Mouse (Mus musculus) ovary, adult 18-20 months (tissue): ENCODE data around the gene Hecw2.

Experiments used
- DNase-seq: peaks from one replicate; pipeline ENCODE4 v3.0.0; 2022; ENCODE audit warnings: low spot score, mixed read lengths

The Hecw2 gene

DNA sequence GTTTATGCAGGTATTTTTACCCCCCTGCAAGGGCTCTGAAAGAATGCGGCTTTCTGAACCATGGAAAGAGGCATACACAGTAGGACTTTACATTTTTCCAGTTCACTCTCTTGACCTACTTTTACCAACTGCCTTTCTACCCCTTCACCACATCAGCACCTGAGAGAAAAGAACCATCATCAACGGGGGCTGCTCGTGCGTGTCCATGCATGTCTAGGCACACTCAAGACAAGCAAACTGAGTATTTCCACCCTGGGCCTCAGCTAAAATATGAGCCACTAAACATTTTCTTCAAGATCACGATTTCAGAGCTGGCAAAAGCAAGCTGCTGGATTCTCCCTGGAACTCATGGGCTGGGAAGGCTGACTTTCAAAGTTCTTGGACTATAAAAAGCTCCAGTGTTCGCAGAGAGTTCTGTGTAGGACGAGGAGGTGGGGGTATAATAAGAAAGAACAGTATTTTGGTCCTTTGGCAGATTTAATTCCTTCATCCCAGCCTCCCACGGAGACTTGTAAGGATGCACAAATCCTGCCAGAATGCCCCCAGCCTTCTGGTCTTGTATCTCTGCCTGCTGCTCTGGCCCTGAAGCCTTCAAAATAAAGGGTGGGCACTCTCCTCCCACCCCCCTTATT lies 76.5 kb downstream of the Hecw2 start:
- DNase-seq, result no peak

DNA sequence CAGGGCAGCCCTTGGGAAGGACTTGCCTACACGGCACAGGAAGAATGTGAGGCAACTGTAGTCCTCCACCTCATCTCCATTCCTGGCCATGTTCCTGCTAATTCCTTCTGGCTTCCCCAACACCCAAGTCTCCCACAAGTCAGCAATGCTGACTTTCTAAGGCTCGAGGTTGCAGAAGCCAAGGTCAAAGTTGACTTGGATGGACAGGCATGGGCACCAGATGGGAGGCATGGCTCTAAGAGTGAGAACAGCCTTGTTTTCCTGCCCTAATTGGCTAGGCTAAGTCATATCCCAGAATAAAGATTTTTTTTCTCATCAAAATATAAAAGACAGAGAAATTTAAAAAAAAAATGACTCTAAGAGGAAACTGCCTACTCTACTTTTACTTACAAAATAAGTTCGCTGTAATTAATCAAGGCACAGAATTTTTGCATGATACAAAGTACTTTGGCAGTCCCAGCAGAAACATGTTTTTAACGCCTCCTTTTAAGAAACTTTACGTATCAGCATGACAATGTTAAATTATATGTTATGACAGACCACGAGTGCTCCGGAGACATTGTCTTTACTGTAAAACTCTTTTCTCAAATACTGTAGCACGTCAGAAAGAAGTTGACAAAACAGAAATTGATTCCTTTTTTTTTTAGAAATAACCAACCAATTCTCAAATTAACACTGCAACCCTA lies 83.9 kb downstream of the Hecw2 start:
- DNase-seq, result no peak

DNA sequence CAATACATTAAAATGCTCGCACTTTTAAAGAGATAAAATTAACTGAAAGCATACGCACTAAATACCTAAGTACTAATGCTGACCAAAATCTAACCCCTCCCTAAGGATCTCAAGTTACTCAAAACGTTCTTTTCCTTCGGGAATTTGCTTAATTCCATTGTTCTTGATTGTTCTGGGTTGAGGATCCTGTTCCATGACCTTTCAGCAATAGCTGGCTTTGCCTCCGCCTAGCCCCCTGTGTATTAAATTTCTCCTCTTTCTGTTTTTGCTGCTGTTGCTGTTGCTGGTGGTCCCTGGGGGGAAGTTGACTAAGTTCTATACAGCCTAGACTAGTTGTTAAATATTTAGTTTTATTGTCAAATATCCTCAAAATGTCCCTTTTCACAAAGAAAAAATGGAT lies 85.7 kb downstream of the Hecw2 start:
- no peak for DNase-seq

DNA sequence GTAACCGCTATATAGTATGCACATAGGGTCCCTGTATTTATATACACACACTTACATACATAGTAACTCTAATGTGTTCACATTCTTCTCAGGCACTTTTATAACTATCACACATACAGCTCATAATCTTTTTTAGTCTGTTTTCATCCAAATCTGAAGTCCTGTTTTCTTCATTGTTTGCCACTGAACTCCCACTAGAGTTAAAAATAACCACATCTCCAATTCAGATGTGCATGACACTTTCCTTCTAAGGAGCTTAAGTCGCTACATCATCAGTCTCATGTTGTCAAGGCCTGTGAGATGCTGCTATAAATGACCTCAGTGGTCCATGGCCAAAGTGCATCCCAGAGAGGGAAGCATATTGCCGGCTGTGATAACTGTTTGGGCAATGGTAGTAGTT lies 88.2 kb downstream of the Hecw2 start:
- no peak for DNase-seq

DNA sequence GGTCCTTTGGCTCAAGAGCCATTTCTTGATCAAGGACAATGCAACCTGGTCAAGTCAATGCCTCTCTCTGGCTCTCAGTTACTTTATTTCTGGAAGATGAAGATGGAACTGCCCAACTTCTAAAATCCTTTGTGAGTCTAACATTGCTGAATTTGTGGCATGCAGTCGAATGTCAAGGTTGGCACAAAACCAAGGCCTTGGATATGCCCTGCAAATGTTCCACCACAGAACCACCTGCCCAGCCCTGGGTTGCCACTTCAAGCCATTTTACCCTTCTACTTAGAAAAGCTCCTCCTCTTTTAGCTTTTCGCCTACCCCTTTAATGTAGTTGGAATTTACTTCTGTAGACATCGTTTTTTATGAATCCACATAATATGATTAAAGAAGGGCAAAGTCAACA lies 115.3 kb downstream of the Hecw2 start:
- DNase-seq, result no peak

DNA sequence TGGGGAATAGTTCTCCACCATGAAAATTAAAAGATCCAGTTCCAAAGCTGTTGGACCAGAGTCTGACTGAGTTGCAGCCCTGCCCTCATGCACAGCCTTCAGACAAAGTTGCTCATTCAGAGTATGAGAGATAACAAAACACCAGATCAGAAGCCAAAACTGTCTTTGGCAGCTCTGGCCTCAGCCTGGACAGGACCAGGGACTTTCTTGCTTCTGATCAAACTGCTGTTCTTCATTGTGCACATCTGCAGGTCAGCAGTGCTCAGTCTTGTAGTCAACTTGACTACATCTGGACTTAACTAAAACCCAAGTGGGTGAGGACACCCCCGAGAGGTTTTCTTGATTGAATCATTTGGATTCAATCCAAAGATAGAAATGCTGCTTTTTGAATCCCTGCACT lies 120.5 kb downstream of the Hecw2 start:
- DNase-seq, result no peak

DNA sequence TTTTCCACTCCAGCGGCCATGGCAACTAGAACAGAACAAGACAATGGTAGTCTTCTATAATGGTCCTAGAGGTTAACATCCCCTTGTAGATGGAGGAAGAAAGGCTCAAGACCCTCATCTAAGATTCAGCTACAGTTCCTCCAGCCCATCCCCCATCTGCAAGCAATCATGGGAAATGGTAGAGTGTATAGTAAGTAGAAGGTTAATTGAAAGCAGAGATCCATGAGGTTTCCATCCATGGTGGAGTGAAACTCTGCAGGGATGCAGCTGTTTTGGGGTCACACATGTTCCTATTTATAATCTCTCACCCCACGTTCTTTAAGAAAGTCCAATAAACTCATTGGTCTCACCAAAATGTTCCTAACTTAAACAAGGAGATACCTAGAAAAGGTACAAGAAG lies 124.8 kb downstream of the Hecw2 start:
- DNase-seq, result no peak

DNA sequence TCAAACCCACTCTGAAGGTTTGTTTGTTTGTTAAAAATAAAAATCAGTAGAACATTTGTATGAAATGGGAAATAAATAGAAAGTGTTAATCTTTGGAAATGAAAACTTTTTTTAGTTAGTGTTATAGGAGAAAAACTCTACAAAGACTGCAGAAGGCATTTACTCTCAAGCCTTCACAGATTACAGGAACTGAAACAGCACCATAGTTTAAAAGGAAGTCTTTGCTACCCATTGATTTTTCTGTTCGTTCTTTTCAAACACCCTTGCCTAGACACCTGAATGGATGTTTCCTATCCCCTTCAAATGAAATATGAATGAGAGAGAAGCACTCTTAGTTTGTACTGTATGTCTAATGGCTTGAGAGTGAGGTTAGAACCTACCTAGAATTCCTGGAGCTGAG lies 126.7 kb downstream of the Hecw2 start:
- DNase-seq, result no peak

DNA sequence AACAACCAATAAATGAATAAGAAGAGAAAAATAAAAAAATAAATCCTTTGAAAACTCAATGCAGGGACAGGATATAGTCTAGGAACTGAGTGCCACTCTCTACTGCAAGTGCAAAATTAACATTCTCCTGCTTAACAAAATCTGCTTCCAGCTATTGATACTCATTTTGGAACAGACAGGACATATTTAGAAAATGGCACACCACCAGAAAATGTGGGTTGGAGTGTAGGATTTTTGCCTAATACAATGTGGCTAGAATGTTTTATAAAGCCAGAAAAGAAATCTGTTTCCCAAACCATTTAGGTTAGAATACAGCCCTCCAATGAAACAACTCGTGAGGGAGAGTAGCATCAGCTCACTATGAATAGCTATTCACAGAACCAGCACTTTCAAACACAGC lies 129.5 kb downstream of the Hecw2 start:
- DNase-seq, result no peak

DNA sequence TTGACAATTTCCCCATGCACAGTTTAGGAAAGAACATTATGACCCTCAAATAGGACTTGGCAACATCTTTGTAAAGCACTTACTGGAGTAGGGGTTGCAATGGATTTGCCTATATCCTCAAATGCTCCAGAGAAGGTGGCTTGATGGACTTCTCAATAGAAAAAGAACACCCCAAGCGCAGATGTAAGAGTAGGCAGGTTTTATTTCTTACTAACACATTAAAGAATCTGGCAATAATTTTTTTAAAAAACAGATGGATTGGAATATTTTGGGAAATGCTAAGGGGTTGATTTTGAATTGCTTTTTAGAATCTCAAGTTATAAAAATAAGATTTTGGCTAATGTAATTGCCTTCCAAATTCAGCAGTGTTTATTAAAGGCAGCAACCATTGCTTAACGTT lies 133.9 kb downstream of the Hecw2 start:
- no peak for DNase-seq

DNA sequence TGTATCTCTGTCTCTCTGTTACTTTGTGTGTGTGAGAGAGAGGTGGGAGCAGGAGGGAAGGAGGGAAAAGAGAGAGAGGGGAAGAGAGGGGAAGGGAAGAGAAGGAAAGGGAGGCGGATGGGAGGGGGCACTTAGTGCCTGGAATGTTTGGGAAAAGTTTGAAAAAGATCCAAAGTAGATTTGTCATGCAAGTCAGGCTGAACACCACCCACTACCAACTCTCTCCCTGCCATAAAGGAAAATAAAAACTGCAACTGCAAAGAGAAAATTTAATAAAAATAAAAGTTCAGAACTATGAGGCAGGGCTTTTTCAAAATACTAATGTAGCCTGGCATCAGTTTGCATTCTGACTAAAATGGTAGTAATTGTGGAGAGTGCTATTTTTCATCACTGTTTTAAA lies 135.2 kb downstream of the Hecw2 start:
- no peak for DNase-seq

DNA sequence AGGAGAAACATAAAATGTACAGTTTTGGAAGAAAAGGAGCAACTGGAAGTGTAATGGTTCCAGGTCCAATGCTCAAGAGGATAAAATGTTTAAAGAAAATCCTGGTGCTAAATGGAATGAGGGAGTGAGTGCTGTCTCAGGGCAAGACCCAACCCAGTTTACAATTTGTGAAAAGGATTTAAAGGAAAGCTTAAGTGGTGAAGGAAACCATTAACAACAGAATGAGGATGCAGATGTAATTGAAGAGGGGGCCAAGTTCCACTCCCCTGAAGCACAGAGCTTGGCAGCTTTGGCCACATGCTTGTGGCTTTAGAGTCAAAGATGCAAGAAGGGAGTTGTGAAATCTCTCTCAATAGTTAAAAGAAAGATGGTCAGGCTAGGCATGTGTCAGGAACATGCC lies 142.2 kb downstream of the Hecw2 start:
- no peak for DNase-seq

DNA sequence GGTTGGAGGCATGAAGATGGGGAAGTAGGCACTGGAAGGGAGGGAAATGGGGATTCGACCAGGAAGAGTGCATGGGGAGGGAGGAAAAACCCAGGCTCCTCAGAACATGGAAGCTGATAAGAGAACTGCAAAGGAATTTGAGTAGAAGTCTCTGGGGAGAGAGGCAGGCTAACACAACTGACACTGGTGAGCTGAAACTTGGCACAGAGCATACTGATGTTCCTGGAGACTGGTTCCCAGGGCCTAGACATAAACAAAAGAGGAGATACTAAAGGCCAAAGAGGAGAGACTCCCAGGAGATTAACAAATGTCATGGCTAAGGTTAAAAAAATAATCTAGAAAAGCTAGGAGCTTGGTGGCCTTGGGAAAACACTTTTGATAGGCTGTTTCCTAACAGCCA lies 148.0 kb downstream of the Hecw2 start:
- DNase-seq, result peak; percentile 58

DNA sequence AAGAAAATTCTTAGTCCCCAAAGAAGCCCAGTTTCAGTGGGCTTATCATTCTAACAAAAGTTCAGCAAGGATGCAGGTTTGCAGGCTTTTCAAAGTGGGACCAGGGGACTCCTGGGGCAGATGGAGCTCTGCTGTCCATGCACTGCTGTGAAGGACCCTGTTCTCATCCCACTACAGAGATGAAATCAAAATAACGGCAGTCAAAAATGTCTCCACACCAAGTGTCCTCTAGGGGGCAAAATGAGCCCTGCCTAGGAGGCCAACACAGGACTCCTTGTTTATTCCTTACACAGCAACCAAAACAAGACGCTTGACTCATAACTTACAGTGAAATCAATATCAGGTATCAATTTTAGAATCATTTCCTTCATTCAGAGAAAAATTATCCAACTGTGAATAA lies 155.9 kb downstream of the Hecw2 start:
- no peak for DNase-seq

DNA sequence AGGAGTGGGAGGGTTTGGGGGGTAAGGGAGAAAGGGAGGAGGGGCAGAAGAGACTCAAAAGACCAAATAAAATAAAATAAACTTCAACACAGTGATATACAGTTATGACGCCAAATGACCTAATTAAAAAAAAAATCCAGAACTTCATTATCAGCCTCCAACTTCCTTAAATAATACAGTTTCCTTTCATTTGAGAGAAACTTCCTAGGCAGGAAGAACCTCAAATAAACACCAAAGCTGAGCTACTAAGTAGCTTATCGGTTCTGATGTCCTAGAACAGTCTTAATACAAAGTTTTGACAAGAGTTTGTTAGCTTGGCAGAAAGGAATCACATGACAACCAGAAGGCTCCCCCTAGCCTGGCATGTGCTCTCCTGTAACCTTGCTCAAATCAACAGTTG lies 177.3 kb downstream of the Hecw2 start:
- DNase-seq, result no peak

DNA sequence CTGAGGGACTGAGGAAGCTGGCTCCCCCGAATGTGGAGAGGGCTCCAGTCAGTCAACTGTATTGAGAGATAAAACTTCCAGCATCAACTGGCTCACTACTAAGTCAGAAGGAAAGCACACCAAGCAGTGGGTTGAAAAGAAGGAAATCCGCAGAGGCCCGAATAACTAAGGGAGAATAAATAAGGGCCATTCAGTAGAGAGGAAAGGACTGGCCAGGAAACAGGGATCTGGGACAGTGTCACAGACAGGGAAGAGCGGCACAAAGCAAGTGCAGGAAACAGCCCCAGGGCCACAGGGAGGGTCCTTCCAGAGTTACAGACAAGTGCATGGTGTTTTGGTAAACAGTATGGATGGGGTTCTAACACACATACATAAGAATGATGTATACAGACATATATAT lies 179.2 kb downstream of the Hecw2 start:
- no peak for DNase-seq

DNA sequence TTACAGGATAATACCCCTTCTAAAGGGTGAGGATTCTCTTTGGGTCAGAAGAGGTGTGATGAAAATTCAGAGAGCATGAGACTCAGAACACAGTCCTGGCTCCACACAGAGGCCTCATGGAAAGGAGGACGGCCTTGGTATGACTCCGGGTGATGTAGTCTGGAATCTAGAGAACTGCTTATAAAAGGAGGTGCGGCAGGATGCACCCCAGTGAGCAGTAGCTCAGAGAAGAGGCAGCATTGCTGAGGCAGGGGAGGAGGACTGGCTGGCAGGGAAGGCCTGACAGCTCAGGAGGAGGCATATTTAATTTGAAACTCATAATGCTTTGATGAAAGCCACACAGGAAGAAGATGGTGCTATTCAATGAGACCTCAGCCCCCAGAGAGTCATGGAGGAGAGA lies 182.6 kb downstream of the Hecw2 start:
- DNase-seq, result no peak

DNA sequence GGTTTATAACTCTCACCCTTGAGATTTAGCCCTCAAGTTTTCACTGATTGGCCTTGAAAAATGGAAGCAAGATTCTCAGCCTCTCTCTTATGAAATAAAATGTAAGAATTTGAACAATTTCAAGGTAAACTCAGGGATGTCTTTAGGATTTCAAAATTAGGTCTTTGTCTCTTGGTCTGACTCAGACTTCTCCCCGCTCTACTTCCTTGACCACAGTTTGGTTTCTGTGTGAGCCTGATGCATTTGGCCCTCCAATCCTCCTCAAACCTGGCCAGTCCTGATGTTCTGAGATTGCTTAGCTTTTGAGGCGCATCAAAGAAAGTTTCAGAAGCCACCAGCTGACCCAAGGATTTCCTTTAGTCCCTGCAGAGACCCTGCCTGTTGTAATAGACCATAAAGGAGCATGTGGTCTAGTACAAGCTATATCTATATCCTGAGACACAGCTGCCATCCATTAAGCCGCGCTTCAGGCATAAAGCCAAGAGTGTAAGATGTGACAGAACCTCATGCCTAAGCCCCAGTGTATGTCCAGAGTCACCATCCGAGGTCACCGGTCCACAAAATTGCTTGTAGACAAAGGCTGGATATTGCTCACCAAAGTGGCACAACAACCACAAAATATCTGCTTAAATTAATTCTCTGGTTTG lies 185.4 kb downstream of the Hecw2 start:
- no peak for DNase-seq

DNA sequence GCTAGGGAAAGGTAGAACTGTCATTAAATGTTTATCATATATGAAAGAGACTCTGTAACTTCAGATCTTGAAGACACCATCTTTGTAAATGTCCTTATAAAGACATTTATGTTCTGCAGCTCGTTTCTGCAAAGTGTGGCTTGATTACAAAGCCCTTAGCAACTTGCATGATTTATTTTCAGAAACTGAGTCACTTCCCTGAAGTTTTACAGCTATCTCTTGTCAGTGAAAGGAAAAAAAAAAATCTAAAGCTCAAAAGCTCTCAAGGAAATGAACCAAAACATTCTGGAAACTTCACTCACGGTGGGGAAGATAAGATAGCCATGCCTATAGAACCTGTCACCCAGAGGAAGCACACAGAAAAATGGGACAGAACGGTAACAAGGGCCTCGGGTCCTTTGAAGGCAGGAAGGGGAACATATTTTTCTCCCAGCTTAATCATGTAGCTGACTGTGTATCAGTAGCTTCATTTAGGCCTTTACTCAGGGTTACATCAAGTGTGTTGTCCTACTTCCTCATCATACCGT lies 189.0 kb downstream of the Hecw2 start:
- no peak for DNase-seq

DNA sequence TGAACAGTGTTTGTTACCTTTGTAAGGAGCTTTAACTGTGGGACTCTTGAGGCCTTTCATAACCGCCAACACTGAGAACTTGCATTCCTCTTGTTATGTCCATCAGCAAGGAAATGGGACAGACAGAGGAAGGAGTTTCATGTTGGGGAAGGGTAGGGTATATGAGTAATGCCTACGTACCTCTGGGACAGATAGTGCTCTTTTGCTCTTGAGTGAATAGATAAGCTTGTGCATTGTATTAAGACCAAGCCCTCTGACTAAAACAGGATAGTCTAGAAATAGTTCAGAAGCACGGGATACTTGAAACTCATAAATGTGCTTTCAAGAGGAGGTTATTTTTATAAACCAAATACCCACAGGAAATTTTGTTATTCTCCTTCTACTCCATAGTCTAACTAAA lies 191.7 kb downstream of the Hecw2 start:
- DNase-seq, result no peak

DNA sequence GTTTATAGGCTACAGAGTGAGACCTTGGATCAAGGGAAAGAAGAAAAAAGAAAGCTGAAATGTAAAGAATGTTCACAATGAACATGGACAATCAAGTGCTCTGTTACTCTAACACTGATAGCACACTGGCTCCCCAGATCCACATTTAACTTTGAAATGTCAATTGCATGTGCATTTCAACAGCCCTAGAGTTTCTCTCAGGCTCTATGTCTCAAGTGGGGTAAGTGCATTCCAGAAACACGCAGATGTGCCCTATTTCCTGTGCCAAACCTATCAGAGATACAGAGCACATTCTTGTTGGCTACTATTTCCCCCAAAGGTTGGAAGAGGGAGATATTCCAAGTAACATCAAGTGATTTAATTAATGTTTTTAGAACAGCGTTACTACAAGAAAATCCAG lies 192.9 kb downstream of the Hecw2 start:
- DNase-seq, result no peak

DNA sequence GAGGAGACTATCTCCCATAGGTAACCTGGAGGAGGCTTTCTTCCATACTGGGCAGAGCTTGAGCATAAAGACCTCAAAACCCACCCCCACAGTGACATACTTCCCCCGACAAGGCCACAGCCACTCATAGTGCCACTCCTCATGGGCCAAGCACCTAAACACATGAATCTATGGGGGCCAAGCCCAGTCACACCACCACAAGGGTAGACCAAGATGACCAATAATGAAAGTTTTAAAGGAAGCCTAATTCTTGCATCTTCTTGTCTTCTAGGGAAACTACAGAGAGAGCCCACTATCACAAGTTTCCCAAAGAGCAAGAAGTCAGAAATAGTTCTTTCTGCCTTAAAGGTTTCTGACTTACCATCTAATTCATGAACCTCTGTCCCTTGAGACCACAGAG lies 197.7 kb downstream of the Hecw2 start:
- no peak for DNase-seq

DNA sequence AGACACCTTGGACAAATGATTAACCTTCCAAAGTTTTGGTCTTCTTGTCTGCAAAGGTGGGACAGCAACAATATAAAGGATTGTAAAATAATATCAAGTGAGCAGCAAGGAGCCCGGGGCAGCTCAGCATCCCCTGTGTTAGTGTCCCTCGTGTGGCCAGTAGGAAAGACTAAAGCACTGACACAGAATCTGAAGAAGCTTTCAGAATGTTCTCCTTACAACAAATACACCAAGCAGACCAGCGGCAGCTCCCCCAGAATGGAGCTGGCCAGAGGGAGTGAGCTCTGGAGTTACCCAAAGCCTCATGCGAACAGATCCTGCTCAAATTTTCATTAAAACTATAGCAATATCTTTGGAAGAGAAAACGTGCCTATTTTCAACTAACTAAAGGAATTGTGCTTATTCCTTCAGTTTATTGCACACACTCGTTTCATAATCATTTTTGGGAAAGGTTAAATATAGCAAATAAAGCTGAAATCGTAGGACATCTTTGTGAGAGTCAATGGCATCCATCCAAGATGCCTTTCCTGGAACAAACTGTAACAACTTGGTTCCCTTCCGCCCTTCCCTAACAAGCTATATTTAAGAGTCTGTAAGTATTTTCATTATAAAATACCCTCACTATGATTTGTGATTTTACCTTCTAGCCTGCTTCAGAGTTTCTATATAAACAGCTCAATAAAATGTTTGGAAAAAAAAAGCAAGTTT lies 208.6 kb downstream of the Hecw2 start:
- no peak for DNase-seq
